Mouse (Mus musculus): Measurements from ENCODE around the gene Smurf1.

- TF ChIP-seq CTCF (IDR thresholded peaks at IDR 0.05) (no peak), EP300 (IDR thresholded peaks at IDR 0.05) (no peak)
These were observed 96.2 kb downstream of the Smurf1 start for GRCm38 (mm10) chr5:144869466-144869865.
